Mouse (Mus musculus): ENCODE data around the gene Mast4.

DNA sequence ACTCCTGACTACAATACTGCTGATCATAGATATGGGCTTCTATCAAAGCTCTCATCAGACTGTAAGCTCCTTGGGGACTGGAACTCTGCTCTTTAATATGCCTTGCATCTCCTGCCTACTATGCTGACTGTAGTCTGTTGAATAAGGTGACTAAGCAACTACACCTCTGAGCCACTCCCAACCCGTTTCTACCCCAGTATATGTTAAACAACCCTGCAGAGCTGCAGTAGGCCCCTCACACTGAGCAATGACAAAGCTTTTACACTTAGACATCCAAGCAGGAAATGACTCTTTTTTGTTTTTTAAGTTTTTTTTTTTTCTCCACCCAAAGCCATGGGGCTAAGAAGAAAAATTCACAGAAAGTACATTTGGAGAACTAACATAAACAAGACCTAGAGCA lies 40.2 kb upstream of the Mast4 start:
- TF ChIP-seq CTCF (IDR thresholded peaks at IDR 0.05; ENCODE audit: low read depth, low read length) (no peak), POLR2A (IDR thresholded peaks at IDR 0.05; ENCODE audit: borderline replicate concordance, low read depth, low read length) (no peak)
